Mouse (Mus musculus): ENCODE measurements at regions not wholly inside any gene's neighbourhood (a gene's known extent, or its start where the extent isn't known, plus 50 kb on each side); places are given as distances from the start of the nearest gene placed in this dataset.

DNA sequence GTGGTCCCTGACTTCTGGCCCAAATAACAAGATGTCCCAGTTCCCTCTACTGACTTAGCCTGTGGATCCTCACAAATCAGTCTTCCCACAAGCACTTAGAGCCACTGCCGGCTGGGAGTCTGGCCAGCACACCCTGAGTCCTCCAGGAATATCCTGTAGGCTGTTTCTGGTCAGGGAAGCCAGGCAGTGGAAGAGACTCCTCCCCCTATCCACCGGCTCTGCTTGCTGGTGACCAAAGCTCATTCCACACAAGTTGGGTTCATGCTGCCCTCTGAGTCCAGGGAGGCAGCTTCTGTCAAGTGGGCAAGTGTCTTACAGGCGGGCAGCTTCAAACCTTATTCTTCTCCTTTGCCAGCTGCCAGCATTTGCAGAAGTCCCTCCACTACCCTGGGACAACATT is 252.1 kb downstream of the Ptpru start:
- TF ChIP-seq TAL1 (IDR thresholded peaks at IDR 0.05; ENCODE audit: low read length) (no peak), GATA1 (IDR thresholded peaks at IDR 0.05; ENCODE audit: low read length) (no peak)

All from erythroblast, embryonic 14.5 days (primary cell).